Mouse (Mus musculus) midbrain, embryonic 14.5 days (tissue): ENCODE measurements around the gene Rad51. TPM values are rescaled to one million over a fixed set of nuclear protein-coding genes. Genes with fewer than 3 reads are reported as not detected.

Experiments used
- ATAC-seq: fragments of 200-750 bp; cut with Nextera tagmentation; 2 replicates; pipeline ENCODE4 v1.8.0; 2017; ENCODE audit warnings: moderate number of reproducible peaks, moderate library complexity; ENCODE audit not compliant: low FRiP score, low TSS enrichment
- DNase-seq: peaks from one replicate; pipeline ENCODE4 v3.0.0-alpha.2; 2015
- H3K27ac ChIP-seq: fragments of 300-500 bp; sonication (generic); replicated peaks from 2 replicates; pipeline ENCODE4 v1.5.1; 2014; ENCODE audit warnings: mild to moderate bottlenecking, low read depth, low read length, moderate library complexity
- H3K27me3 ChIP-seq: fragments of 300-500 bp; sonication (generic); 2 replicates; pipeline ENCODE4 v1.6.1; 2014; ENCODE audit warnings: low read length, control low read depth, mixed read lengths; ENCODE audit not compliant: control insufficient read depth, insufficient read depth
- H3K36me3 ChIP-seq: fragments of 300-500 bp; sonication (generic); 2 replicates; pipeline ENCODE4 v1.6.1; 2014; ENCODE audit warnings: low read length, control low read depth; ENCODE audit not compliant: control insufficient read depth, insufficient read depth
- H3K4me1 ChIP-seq: fragments of 300-500 bp; sonication (generic); 2 replicates; pipeline ENCODE4 v1.6.1; 2014; ENCODE audit warnings: mild to moderate bottlenecking, antibody characterized with exemption, low read length, control low read depth; ENCODE audit not compliant: control insufficient read depth, insufficient read depth
- H3K4me2 ChIP-seq: fragments of 300-500 bp; sonication (generic); 2 replicates; pipeline ENCODE4 v1.6.1; 2014; ENCODE audit warnings: mild to moderate bottlenecking, low read length, moderate library complexity
- H3K4me3 ChIP-seq: fragments of 300-500 bp; sonication (generic); replicated peaks from 2 replicates; pipeline ENCODE4 v1.5.1; 2014; ENCODE audit warnings: low read depth, low read length
- H3K9ac ChIP-seq: fragments of 300-500 bp; sonication (generic); replicated peaks from 2 replicates; pipeline ENCODE4 v1.6.1; 2014; ENCODE audit warnings: mild to moderate bottlenecking, low read length, moderate library complexity
- H3K9me3 ChIP-seq: fragments of 300-500 bp; sonication (generic); 2 replicates; pipeline ENCODE4 v1.6.1; 2016; ENCODE audit warnings: low read length, control low read depth, mixed read lengths; ENCODE audit not compliant: control insufficient read depth
- WGBS: fragments of 180-500 bp; shearing (Covaris S2); extraction: QIAGEN DNeasy Blood & Tissue Kit; methylation state at CpG from one replicate; pipeline ENCODE4 v1.1.7; 2014; 5-methylcytosine and 5-hydroxymethylcytosine counted together
- polyA plus RNA-seq: library from polyadenylated mRNA; unstranded; fragments of >200 nt; fragmentation: Nextera tagmentation; extraction: Ambion mirVana; gene quantifications from 2 replicates; pipeline ENCODE4 v1.2.1, GENCODE M21; 2014

The Rad51 gene
- polyA plus RNA-seq, 1 experiment from 2014 or later = 12.2 TPM

DNA sequence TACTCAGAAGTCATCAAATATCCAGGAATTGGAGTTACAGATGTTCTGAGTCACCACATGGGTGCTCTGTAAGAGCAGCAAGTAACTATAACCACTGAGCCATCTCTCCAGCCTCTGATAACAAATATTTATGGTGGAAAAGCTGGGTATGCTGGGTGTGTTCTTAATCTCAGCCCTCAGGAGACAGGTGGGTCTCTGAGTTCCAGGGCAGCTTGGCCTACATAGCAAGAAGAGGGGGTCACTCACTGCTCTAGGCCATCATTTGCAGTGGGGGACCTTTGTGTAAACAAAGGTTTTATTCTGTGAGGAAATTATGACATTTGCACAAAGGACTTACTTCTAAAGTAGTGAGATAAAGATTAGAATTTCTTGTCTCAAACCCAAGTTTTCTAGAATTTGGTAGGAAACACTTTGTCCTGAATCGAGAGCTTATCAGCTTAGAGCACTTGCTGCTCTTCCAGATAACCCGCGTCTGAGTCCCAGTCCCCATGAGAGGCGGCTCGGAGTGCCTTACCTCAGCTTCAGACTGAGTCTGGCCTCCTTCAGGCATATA is 23.8 kb downstream of the Rad51 start:
- DNase-seq (no peak), ATAC-seq (no peak)
- Histone ChIP-seq H3K9me3 (no peaks in the 10 kb centered on the region), H3K36me3 (peaks cover 78% of the 10 kb centered on the region), H3K27ac (no peak overlapping the region), H3K27me3 (no peaks in the 10 kb centered on the region), H3K9ac (no peak overlapping the region), H3K4me1 (no peaks in the 10 kb centered on the region), H3K4me3 (no peak overlapping the region), H3K4me2 (no peak overlapping the region)
- WGBS = 90% methylated on average over 5 of the region's 5 CpGs

DNA sequence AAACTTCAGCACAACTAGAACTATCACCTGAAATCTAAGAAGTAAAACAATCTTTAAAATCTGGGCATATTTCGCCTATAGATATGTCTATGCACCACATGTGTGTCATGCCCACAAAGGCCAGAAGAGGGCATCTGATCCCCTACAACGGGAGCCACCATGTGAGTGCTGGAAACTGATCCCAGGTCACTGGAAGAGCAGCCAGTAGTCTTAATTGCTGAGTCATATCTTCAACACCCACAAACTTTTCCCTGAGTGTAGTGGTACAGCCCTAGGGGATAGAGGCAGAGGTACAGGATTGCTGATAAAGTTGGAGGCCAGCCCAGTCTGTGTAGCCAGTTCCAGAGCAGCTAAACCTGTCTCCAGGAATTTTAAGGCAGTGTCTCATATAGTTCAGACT is 32.6 kb downstream of the Rad51 start:
- 95% methylated on average over 2 of the region's 2 CpGs for WGBS
- Histone ChIP-seq H3K36me3 (peaks cover 92% of the 10 kb centered on the region), H3K9me3 (no peaks in the 10 kb centered on the region)

DNA sequence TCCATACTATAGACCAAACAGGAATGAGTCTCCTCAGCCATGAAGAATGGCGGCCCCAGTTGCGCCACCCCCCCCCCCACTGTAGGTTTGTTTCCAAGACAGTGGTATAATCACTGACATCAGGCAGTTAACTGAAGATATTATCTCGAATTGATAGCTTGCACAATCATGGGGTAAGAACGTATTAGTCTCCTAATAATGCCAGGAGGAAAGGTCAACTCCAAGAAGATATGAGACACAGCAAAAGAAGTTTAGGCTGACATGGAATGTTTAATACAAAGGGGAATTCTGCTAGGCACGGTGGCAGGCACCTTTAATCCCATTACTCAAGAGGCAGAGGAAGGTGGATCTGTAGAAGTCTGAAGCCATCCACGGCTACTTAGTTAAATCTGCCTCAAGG is 33.8 kb downstream of the Rad51 start:
- Histone ChIP-seq H3K4me1 (no peaks in the 10 kb centered on the region), H3K9ac (no peak overlapping the region), H3K27me3 (no peaks in the 10 kb centered on the region), H3K4me3 (no peak overlapping the region), H3K36me3 (peaks cover 93% of the 10 kb centered on the region), H3K4me2 (no peak overlapping the region), H3K9me3 (no peaks in the 10 kb centered on the region), H3K27ac (no peak overlapping the region)
- WGBS = 77% methylated on average over 6 of the region's 6 CpGs
- ATAC-seq (no peak), DNase-seq (no peak)

More for the DNA sequence above, 32.6 kb downstream of the Rad51 start:
- H3K27ac ChIP-seq = no peak overlapping the region
- H3K9ac ChIP-seq = no peak overlapping the region
- ATAC-seq (no peak), DNase-seq (peak; percentile 9)
- H3K27me3 ChIP-seq = no peaks in the 10 kb centered on the region
- H3K4me2 ChIP-seq = no peak overlapping the region
- no peak overlapping the region for H3K4me3 ChIP-seq
- no peaks in the 10 kb centered on the region for H3K4me1 ChIP-seq

DNA sequence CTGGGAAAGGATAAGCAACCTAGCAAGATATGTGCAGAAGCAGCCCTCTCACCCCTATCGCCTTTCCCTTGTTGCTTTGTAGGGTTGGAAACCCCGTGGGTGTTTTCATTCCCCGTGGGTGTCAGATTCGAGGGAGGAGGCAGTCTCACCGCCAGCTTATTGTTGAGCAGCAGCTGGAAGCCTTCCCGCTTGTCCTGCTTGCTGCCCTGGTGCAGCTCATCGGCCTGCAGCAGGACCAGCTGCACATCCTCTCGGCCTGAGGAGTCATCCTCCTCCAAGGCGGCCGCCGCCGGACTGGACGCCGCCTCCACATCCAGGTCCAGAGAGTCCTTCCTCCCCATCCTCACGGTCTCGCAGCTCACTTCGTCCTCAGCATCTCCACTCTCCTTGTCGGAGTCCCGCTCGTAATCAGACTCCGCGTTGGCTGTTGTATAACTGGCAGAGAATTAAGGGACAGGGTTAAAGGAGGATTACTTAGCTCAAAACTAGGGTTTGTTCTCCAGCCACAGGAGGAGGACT is 34.6 kb downstream of the Rad51 start:
- no peak for DNase-seq
- Histone ChIP-seq H3K36me3 (peaks cover 92% of the 10 kb centered on the region), H3K27ac (no peak overlapping the region), H3K4me1 (no peaks in the 10 kb centered on the region), H3K4me2 (no peak overlapping the region), H3K27me3 (no peaks in the 10 kb centered on the region), H3K9me3 (no peaks in the 10 kb centered on the region), H3K4me3 (no peak overlapping the region), H3K9ac (no peak overlapping the region)
- 82% methylated on average over 22 of the region's 22 CpGs for WGBS
- ATAC-seq = no peak

DNA sequence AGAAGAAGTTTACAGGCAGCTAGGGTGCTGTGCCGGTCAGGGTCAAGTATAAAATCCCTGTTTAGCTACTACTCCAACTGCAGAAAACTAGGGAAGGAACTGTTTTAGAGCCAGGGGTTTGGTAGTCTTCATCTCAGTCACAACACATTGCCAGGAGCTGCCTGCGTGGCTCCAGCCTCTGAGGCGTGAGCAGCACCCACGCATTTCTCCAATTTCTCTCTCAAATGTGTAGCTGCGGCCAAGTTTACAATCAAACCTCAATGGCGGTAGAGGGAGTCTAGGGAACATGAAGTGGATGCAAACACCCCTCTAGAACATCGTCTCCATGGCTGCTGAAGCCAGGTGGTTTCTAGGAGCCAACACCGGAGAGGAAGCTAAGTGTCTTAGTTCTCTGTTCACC is 35.2 kb downstream of the Rad51 start:
- Histone ChIP-seq H3K4me1 (no peaks in the 10 kb centered on the region), H3K9me3 (no peaks in the 10 kb centered on the region), H3K27me3 (no peaks in the 10 kb centered on the region), H3K27ac (no peak overlapping the region), H3K9ac (no peak overlapping the region), H3K4me3 (no peak overlapping the region), H3K4me2 (no peak overlapping the region), H3K36me3 (peaks cover 92% of the 10 kb centered on the region)
- 95% methylated on average over 8 of the region's 8 CpGs for WGBS
- no peak for DNase-seq
- no peak for ATAC-seq

DNA sequence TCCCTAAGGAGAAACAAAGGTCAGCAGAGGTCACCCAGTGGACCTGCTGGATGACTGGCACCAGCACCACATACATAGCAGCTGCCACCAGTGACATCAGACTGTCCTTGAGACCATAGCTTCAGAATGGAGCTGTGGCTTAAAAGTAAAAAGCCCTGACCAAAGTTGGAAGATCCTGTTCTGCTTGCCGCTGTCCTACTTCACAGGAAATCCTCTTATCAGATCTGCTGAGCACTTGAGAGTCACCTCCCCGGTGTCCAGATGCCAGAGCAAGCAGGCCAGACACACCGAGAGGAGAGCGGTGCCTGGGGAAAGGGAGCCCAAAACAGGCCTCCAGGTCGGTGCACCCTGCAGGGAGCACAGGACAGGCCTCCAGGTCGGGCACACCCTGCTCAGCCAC is 39.7 kb downstream of the Rad51 start:
- Histone ChIP-seq H3K27ac (no peak overlapping the region), H3K4me1 (peaks cover 10% of the 10 kb centered on the region), H3K4me3 (no peak overlapping the region), H3K36me3 (peaks cover 68% of the 10 kb centered on the region), H3K9ac (no peak overlapping the region), H3K9me3 (no peaks in the 10 kb centered on the region), H3K27me3 (no peaks in the 10 kb centered on the region), H3K4me2 (no peak overlapping the region)
- DNase-seq (no peak), ATAC-seq (no peak)
- 88% methylated on average over 6 of the region's 6 CpGs for WGBS

DNA sequence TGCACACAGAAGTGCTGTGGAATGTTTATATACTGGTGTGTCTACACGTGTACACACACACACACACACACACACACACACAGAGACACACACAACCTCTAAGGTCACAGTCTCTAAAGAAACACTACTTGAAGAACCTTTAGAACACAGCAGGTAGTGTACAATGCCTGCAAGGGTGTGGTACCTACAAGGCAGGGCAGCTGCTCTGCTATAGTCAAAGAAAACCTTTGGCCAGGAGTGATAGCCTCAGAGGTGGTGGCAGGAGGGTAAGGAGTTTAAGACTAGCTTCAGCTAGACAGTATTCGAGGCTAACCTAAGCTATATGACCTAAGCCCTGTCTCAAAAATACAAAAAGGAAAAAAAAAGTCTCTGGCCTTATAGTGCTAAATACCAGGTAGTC is 42.1 kb downstream of the Rad51 start:
- Histone ChIP-seq H3K4me1 (peaks cover 14% of the 10 kb centered on the region), H3K4me3 (no peak overlapping the region), H3K4me2 (no peak overlapping the region), H3K36me3 (peaks cover 45% of the 10 kb centered on the region), H3K27ac (no peak overlapping the region), H3K9ac (no peak overlapping the region), H3K27me3 (no peaks in the 10 kb centered on the region), H3K9me3 (no peaks in the 10 kb centered on the region)
- no peak for DNase-seq
- no peak for ATAC-seq
- WGBS = 84% methylated on average over 2 of the region's 2 CpGs

DNA sequence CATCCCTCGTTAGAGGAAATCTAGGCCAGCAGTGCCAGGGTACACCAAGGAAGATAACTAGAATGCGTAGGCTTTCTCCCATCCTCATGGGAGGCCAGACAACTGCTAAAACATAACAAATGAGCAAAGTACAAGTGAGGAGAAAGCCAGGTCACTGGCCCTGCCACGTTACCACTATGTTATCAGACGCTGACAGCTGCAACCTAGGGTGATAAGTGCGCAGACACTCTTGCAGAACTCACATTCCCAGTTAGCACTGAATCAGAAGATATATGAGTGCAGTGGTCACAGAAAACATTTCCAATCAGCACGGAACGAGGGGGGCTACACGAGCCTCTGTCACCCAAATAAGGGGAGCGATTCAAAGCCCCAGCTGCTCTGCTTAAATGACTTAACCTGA is 42.8 kb downstream of the Rad51 start:
- no peak overlapping the region for H3K27ac ChIP-seq
- ATAC-seq (no peak), DNase-seq (no peak)
- H3K4me2 ChIP-seq = peak overlapping the region; percentile 95
- no peak overlapping the region for H3K4me3 ChIP-seq
- H3K4me1 ChIP-seq = peaks cover 14% of the 10 kb centered on the region
- 92% methylated on average over 9 of the region's 9 CpGs for WGBS
- H3K9ac ChIP-seq = no peak overlapping the region
- peaks cover 38% of the 10 kb centered on the region for H3K36me3 ChIP-seq
- H3K9me3 ChIP-seq = no peaks in the 10 kb centered on the region
- H3K27me3 ChIP-seq = no peaks in the 10 kb centered on the region

DNA sequence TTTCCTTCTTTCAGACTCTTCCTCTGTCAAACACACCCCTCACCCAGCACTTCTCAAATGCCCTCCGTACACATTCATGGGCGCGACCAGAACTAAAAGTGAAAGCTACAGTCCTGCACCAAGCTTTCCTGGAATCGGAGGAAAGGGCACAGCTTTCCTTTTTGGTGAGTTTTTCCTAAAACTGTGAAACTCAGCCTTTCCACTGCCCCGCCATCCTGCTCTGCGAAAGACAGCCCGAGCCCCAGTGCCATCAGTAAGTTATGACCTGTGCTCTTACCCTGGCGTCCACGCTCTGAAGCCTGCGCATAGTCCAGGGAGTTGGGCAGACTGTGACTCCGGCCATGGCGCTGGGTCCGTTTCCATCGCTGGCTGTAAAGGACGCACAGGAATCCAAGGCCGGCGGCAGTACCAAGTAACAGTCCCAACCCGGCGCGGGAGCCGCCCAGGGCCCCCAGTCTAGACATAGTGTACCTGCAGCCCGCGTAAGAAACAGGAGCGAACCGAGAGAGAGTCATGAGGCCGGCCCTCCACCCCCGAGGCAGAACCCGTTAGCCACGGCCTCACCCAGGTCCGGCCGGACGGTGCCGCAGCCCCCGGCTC is 43.6 kb downstream of the Rad51 start:
- Histone ChIP-seq H3K27me3 (no peaks in the 10 kb centered on the region), H3K27ac (peak overlapping the region; percentile 80), H3K4me3 (peak overlapping the region; percentile 94), H3K9me3 (no peaks in the 10 kb centered on the region), H3K4me2 (peak overlapping the region; percentile 95), H3K36me3 (peaks cover 30% of the 10 kb centered on the region), H3K9ac (peak overlapping the region; percentile 89), H3K4me1 (peaks cover 14% of the 10 kb centered on the region)
- DNase-seq (no peak), ATAC-seq (no peak)
- 8% methylated on average over 34 of the region's 34 CpGs for WGBS
